Mouse (Mus musculus) forelimb bud, embryonic 11.5 days (tissue): ENCODE data around the gene Pde10a.

Experiments
- DNase-seq: peaks from one replicate; pipeline ENCODE4 v3.0.0-alpha.2; 2012; ENCODE audit warnings: low read depth, low spot score

The Pde10a gene

DNA sequence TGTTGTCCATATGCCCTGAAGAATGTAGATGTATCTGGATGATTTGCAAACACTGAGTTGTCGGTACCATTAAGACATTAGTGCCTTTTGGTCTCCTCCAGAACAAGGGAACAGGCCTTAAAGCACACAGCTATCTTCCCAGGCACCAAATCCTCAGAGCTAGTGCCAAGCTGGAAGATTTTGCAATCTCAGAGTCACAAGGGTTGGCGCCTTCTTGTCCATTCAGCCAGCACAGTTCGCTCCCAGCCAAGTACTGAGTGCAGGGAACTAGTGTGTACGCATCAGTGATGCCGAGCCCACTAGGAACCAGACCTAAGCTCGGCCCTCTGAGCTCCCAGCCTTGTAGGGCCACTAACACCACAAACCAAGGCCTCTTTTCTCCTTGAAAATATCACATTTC lies 440.0 kb downstream of the Pde10a start:
- DNase-seq: no peak

DNA sequence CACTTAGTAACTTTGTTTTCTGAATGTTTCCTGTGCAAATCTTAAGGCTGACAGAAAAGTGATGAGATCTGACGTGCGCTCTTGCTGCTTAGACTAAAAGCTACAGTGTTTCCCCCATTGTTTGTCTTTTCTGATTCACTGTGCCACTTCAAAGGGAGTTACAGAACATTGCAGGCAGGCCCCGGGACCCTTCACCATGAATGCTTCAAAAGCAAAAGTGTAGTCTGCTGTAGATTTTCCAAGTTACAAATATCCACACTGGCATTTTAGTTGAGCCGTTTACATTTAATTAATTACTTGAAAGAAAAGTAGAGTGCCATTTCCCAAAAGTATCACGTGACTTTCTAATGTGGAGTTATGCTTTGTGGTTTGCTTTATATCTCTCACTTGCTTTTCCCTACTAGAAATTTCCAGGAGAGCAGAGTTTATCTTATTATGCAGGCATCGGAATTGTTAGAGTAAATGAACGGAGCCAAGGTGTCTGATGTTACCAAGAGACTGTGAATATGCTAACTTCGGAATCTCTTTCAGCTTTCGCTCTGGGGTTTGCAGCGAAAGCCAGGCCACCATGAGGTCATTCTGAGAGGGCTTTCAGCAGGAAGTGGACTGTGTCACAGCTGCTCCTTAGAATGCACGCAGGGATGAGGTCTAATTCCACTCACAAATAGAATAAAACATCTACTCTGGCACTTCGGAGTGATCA lies 447.1 kb downstream of the Pde10a start:
- DNase-seq: no peak

DNA sequence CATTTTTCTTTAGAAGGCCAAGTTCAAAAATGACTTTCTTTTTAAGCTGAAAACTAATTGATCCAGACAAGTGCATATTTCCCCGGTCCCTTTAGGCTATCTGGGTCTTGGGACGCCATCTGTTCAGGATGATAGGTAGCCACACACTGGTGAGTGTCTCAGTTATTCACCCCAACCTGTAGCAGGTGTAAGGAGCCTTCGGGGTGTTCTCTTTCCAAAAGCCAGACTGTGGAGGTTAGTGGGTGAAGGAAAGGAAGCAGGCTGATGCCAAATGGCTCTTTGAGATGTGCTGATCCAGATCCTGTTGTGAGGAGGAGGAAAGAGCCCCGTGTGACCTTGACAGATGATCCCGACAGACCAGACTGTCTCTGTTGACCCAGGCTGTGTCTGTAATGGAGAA lies 448.2 kb downstream of the Pde10a start:
- no peak for DNase-seq

DNA sequence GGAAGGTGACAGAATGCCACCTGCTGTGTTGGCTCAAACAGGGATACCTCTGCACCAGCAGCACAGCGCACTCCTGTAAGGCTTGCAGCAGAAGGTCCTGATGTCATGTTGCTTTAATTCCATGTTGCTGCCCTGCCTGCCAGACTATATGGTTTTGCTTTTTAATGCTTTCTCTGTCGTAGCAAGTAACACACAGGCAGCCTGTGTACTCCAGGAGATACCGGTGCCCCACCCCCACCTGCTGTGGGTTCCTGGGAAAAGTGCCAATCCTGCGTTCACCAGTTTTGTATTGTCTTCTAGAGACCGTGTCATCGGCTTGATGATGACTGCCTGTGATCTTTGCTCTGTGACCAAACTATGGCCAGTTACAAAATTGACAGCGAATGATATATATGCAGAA lies 449.3 kb downstream of the Pde10a start:
- no peak for DNase-seq

DNA sequence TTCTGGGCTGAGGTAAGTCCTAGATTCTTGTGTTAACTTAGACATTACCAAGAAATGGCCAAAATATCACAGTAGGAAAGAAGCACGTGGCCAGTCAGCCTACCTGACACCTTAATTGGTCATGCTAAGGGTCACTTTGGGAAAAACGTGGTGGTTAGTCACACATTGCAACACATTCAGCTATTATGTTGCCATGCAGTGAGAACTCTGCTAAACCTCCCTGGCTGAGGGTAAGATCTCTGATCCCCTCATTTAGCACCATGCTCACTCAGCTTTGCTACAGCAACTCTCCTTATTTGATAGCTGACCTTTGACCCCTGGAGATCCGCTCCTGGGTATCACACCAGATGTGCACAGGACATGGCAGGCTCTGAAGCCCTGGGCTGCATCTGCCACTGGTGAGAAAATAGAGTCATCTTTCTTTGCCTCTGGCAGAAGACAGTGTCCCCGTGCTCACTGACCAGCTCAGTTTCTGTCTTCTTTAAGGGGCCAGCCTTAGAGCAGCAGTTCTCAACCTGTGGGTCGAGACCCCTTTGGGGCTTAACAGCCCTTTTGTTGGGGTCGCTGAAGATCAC lies 449.7 kb downstream of the Pde10a start:
- DNase-seq: no peak

DNA sequence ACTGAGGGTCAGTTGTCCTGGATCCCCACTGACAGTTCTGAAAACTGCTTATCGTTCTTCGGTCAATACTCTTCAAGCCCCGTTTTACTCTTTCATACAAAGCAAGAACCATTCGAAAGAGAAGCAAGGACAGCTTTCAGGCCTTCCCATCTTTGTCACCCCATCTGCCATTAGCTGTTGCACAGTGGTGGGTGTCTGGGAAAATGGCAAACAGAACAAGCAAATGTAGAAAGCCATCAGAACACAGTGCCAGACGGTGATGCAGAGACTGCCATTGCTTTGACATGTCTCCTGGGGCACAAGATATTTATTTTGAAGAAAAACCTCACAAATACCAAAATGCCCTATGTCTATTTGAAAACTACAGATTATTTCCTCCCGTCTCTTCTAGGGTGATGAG lies 451.6 kb downstream of the Pde10a start:
- DNase-seq: no peak

DNA sequence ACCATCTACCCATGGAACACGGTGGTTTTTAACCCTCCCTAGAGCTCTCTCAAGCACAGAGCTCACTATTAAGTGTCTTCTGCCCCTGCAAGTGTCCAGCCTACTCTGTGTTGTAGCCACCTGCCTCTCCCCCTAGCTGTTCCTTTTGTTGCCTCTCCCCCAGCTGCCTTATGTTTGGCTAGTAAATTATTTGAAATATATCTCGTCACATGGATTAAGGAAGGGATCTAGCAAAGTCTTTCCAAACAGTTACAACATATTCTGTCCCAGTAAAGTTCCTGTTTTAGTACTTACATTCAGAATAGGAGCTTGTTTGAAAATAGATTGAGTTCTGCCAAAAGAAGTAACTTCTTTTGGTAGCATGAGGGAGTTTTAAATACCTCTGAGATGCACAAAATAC lies 452.1 kb downstream of the Pde10a start:
- no peak for DNase-seq

DNA sequence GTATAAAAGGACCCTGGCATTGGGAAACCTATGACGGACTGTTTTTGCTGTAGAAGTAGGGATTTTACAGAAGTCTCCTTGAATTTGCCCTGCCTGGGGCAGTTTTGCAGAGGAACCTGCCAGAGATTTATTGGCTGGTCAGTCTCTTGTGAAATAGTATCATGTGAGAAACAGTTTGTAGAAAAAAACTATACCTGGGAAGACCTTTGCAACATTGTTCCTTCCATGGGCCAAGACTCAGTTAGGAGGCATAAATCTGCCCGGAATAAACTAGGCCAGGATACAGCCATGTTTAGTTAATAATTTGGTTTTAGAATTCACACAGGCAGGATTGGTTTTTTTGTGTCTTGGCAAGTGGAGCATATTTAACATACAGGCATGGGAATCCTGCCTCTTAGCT lies 458.4 kb downstream of the Pde10a start:
- DNase-seq: no peak

DNA sequence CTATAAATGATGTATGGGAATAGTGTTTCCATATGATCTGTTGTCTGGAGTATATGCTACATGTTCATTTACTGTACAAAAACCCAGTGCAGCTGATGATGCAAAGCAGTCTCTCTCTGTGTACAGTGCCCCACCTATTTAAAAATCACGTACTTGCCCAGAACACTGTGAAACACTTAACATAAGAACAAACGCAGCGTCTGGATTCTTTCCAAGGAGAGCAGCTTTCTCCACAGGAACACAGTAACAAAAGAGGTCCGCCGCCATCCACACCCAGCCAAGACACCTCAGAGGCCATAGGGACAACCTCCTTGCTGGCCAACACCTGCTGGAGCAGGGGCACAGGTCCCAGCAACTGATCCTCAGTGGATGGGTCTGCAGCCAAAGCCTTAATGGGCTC lies 460.5 kb downstream of the Pde10a start:
- DNase-seq: no peak

DNA sequence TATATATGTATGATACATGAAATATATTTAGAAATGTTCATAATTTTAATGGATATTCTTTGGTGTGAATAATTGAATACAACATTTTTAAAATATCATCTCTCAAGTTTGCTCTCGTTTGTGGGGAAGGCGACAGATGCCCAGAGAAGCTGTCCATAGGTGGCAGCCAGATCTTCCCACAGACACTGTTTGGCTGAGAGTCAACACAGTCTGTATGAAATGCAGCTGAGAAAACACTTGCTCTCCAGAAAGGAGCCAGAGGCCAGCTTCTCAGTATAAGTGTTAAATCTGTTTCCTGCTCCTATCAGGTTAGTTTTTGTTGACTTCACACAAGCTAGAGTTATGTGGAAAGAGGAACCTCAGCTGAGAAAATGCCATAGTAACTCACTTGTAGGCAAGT lies 461.4 kb downstream of the Pde10a start:
- no peak for DNase-seq

DNA sequence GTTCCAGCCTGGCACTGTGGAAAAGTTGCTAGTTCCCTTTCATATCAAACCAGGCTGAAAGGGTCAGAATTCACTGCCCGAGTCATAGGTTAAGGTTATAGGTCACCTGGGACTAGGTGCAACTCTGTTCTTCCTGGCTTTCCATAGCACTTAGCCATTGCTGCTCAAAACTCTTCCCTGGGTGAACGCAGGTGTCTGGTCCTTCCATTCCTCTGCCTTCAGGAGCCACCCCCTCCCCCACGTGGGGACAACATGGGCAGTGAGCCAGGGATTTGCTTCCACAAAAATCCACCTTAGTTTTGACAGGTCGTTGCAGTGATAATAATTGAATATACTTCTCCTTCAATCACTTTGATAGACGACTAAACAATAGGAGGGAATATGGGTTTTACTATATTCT lies 462.2 kb downstream of the Pde10a start:
- DNase-seq: no peak

DNA sequence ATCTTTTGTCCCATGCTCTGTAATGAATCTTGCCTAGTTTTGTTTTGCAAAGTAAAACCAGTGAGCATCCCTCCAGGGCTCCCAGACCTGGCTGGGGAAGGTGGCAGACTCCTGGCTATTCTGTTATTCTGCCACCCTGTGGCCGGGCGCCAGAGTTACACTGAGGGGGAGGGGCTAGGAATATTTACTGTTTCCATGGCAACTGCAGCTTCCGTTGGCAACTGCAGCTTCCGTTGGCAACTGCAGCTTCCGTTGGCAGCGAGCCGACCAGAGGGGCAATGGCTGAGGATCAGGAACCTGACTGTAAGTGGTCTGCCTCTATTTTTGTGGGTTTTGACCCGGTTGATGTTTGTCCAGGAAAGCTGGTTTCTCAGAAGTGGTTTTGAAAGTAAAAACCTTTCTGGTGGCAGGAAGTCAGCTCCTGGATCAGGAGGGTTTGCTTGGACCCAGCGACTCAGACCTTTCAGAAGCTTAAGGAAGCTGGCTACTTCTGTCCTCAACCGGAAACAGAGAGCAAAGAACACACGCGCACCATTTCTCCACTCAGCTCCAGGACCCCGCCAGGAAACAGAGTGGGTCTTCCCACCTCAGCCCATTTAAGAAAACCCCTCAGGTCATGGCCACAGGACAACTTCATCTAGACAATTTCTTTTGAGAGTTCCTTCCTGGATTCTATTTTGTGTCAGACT lies 463.1 kb downstream of the Pde10a start, which contains the start of gene 1700010I14Rik:
Gene 1700010I14Rik, plus strand, starts transcription at position 215 of the 689 bp plus-strand sequence.
- peak; percentile 87 for DNase-seq

DNA sequence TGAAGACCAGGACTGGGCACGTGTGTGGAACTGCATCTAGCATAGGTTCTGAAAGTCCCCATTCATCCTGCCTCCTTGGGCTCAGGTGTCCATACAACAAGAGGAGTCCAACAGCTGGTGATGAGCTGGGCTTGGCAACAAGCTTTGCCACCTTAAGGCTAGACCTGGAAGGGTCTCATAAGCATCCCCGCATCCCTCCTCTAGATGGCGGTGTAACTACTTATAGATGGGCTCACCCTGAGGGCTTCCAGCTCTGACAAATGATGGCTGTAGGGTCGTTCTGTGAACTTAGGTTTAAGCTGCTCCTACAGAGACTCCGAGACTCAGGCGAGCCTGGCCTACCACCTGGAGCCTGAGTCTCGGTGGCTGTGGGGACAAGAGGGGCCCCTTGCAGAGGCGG lies 466.0 kb downstream of the Pde10a start:
- peak; percentile 21 for DNase-seq

DNA sequence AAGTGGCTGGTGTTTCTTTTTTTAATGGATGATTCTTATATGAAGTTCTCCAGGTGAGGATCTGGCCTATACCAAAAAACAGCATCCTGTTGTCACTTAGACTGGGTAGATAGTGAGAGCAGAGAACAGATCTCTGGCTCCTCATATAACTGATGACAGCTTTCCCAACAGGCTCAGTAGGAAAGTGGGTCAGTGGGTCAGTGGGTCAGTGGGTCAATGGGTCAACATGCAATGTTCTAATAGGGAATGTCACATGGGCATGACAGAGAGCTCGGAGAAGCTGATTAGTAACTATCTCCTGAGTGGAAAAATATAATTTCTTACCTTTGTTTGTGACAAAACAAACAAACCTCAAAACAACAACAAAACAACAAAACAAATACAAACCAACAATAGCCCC lies 470.2 kb downstream of the Pde10a start:
- no peak for DNase-seq

DNA sequence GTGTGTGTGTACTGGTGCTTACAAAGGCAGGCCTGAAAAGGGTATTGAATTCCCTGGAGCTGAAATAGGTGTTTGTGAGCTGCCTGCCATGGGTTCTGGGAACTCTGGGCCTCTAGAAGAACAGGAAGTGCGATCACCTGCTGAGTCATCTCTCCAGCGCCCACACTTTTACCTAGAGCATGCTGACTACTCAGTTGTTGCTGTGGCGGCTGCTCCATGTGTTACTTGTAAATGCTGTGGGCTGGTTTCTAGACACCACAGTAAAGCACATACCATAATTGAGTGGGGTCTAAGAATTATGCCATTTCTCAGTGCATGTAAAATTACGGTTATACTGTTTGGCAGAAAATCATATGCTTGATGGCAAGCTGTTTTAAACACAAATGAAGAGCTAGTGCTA lies 477.3 kb downstream of the Pde10a start:
- DNase-seq: no peak

DNA sequence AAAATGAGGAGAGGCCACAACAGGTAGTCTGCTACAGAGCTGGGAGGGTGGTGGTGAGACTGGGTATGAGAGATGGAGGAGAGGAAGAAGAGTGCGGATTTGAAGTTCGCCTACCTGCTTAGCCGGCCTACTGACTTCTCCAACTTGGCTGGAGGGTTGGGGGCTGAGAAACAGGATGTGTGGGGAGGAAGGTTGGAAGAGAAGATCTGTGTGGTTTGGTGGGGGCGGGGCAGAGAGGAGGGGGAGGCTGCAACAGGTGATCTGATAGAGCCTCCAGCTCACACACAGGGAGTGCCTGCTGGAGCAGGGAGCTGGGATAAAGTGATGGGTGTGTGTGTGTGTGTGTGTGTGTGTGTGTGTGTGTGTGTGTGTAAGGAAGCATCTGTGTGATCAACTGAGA lies 479.3 kb downstream of the Pde10a start:
- no peak for DNase-seq

DNA sequence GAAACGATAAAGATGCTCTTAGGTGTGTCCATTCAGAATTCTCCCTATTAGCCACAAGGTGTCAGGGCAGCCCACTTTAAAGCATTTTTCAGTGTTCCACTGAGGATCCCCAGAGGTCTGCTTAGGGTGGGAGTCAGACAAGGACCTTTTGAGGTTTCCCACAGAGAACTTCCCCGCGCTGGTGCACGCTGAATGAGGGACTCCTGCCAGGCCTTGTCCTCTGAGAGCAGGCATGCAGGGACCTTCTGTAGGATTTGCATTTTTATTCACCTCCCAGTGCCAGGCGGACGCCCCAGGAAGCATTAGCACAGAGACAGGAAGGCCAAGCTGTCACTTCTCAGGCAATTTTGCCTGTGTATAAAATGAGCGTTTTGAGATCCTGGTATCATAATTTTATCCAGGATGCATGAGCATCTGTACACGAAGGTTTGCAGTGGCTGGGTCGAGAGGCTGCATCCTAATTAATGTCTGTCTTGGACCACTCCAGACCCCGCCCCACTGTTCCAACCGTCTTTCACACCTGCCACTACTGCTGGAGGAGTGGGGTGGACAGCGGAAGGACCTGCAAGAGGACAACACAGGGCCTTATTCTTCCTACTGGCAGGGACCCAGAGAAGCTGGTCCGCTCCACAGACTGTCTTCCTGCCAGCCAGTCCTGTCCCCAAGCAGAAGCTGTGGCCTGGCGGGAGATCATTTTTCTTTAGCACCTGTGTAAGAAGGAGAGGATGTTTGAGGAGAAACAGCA lies 498.2 kb downstream of the Pde10a start:
- no peak for DNase-seq

DNA sequence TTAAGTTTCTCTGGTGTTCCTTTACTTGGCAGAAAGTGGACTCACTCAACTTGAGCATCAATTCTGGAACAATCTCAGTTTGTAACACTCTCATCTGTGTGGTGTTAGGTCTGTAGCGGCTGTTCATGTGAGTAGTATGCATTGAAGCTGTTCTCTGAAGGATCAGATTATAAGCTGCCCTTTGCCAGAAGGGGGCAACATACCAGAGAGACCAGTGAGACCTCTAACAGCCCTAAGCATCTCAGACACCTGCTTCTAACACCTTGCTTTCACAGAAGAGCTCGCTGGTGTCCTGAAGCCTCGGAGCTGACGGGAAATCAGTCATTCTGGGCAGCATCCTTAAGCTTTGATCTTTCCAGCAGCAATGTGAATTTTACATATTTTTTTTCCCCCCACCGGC lies 505.0 kb downstream of the Pde10a start:
- no peak for DNase-seq

DNA sequence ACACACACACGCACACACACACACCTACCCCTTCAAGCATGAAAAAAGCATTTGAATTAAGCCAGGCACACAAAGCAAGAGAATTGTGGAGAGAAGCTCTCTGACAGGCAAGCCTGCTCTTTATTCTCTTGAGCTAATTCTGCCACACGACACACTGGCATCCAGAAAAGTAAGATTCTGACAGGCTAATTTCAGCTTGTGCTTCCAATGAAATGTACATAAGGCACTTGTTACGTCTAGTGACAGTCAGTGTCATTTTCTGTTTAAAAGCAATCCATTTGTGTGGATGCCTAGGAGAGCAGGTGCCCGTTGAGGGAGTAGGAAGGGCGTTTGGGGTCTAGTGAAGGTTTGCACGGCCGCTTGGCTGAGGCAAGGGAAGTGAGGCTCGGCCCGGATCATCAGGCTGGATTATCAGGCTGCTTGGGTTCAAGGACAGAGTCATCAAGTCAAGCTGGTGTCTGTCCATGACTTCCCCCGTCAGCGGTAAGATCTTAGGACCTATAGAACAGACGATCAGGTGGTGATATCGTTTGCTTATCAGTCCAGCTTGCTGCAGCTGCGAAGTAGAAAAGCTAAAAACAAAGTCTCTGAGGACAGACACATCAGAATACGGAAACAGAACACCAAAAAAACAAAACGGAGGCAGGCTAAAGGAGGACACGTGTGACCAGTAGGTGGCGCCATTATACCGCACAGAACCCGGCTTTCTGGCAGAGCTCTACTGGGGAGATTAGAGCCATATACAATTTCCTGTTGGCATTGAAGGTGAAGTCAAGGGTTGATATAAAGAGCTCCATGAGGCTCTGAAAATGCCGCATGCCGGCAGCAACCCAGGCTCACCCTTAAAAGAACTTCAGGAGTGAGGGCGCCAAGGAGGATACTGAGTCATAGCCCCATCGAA lies 506.3 kb downstream of the Pde10a start:
- DNase-seq: peak; percentile 84

DNA sequence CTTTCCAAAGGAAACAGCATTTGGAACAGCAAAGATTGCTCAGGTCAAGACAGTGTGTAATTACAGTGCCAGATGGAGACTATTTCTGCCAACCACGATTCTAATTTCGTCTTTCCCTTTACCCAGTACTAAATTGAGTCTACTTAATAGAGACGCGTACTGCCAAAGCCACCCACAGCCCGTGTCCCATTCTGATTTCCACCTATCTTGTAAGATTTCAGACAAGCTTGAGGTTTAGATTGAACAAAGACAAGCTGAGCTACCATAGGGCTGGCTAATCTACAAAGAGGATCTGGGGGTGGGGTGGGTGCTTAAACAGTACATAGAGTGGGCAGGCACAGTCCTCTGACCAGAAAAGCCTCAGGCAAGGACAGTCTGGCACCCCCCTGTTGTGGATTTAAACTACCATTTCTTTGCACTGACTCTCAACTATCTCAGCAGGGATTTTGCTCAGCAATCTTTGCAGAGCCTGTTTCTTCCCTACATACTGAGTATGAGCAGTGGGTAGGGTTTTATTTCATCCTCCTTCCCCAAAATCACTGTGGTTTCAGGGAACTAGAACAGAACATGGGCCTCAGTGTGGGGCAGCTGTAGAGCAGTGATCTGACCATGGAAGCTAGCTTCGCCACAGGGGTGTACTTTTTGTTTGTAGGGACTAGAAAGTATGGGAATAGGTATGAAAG lies 507.3 kb downstream of the Pde10a start:
- DNase-seq: no peak

DNA sequence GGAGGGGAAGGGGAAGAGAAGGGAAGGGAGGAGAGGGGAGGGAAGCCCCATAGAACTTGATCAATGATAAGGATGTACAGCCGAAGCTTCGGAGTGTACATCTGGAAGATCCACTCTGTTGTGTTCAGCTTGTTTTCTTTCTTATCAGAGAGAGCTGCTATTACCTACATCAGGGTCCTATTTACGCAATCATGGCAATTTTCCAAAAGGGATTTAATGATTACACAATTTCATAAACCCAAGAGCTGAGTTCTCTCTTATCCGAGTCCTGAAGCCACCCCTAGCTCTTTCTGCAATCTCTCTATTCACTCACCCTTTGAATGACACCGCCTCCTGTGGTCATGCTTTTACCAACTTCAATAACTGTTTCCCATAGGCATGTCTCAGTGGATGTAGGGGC lies 508.3 kb downstream of the Pde10a start:
- DNase-seq: no peak
